Mouse (Mus musculus): ENCODE results near the gene Gm136. TPM values are rescaled to one million over a fixed set of nuclear protein-coding genes. Genes with fewer than 3 reads are reported as not detected.

Gm136 gene
- total and polyA plus RNA-seq, 3 experiments = not detected

DNA sequence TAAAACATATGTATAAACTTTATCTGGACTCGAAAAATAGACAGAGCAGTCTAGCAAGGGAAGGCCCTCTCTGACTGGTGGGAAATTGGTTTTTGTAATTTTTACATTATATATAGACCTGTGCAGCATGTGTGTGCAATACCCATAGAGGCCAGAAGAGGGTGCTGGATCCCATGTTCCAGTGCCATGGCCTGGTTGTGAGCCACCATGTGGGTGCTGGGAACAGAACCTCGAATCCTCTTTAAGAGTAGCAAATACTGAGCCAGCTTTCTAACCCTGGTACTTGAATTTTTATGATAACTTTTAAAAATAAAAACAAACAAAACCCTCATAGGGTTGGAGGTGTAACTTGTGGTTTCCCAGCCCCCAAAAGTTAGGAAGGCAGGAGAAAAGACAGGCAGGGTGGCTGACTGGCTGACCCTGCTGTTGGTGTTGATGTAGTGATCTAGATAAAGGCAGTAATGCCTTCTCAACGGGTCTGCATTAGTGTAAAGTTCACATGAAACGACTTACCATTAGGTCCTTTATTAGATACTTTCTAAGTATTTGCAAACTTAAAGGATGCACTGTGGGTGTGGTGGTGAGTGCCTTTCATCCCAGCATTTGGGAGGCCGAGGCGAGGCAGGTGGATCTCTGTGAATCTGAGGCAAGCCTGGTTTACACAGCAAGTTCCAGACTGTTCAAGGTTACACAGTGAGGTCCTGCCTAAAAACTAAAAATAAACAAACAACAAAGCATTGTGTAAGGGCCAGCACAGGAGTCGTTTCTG is 35.8 kb downstream of the Gm136 start:
- no peaks in the 10 kb centered on the region for H3K36me3 ChIP-seq (replicated peaks)
- peaks cover 7% of the 10 kb centered on the region for H3K9me3 ChIP-seq (replicated peaks)
- DNase-seq (ENCODE audit: low spot score) = no peak
- H3K27me3 ChIP-seq (ENCODE audit: insufficient read depth, low read length) = peaks cover 8% of the 10 kb centered on the region
- H3K4me3 ChIP-seq (ENCODE audit: low read depth, low read length) = no peak overlapping the region
- ATAC-seq (ENCODE audit: extremely low read depth, insufficient number of reproducible peaks, low FRiP score, poor library complexity, severe bottlenecking) = no peak
- H3K4me1 ChIP-seq (ENCODE audit: insufficient read depth, low read depth, low read length) = no peaks in the 10 kb centered on the region
- no peak for TF ChIP-seq GATA2 (IDR thresholded peaks at IDR 0.05; ENCODE audit: borderline replicate concordance, low read depth, low read length)
- no peak for TF ChIP-seq TAL1 (conservative IDR thresholded peaks at IDR 0.05; ENCODE audit: low read depth, low read length)
- no peak for TF ChIP-seq GATA1 (IDR thresholded peaks at IDR 0.05; ENCODE audit: borderline replicate concordance, low read length)
- no peak for TF ChIP-seq POLR2AphosphoS5 (IDR thresholded peaks at IDR 0.05; ENCODE audit: insufficient replicate concordance, low read depth, low read length)
- TF ChIP-seq CTCF (IDR thresholded peaks at IDR 0.05; ENCODE audit: low read depth, low read length) = no peak

- Histone ChIP-seq H3K27me3 (ENCODE audit: insufficient read depth, low read length) (peaks cover 11% of the 10 kb centered on the region), H3K36me3 (replicated peaks) (no peaks in the 10 kb centered on the region), H3K9me3 (replicated peaks) (peaks cover 7% of the 10 kb centered on the region), H3K4me1 (ENCODE audit: insufficient read depth, low read depth, low read length) (no peaks in the 10 kb centered on the region), H3K4me3 (ENCODE audit: low read depth, low read length) (no peak overlapping the region)
- DNase-seq (ENCODE audit: low spot score) (no peak), ATAC-seq (ENCODE audit: extremely low read depth, insufficient number of reproducible peaks, low FRiP score, poor library complexity, severe bottlenecking) (no peak)
- TF ChIP-seq CTCF (IDR thresholded peaks at IDR 0.05; ENCODE audit: low read depth, low read length) (no peak), TAL1 (conservative IDR thresholded peaks at IDR 0.05; ENCODE audit: low read depth, low read length) (no peak), GATA1 (IDR thresholded peaks at IDR 0.05; ENCODE audit: borderline replicate concordance, low read length) (no peak)
Observed at GRCm38 (mm10) chr4:34719421-34719820, 36.6 kb downstream of the Gm136 start.

DNA sequence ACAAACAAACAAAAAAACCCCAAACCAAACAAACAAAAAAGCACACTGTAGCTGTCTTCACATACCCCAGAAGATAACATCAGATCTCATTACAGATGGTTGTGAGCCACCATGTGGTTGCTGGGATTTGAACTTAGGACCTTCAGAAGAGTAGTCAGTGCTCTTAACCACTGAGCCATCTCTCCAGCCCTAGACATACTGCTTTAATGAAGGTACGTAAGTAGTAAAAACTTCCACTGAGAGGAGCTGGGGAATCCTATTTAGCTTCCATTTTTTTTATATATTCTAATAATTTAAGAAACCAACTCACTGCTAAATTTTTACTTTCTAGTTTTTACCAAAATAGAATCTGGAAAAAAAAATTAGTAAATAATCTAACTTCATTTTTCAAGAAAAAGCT is 41.0 kb downstream of the Gm136 start:
- TF ChIP-seq POLR2AphosphoS5 (IDR thresholded peaks at IDR 0.05; ENCODE audit: insufficient replicate concordance, low read depth, low read length) (no peak), TAL1 (conservative IDR thresholded peaks at IDR 0.05; ENCODE audit: low read depth, low read length) (no peak), GATA1 (IDR thresholded peaks at IDR 0.05; ENCODE audit: borderline replicate concordance, low read length) (no peak)
- no peak for ATAC-seq (ENCODE audit: extremely low read depth, insufficient number of reproducible peaks, low FRiP score, poor library complexity, severe bottlenecking)
- Histone ChIP-seq H3K36me3 (replicated peaks) (no peaks in the 10 kb centered on the region), H3K9me3 (replicated peaks) (no peaks in the 10 kb centered on the region; the same call in none of the 2 replicates), H3K27me3 (ENCODE audit: insufficient read depth, low read length) (peaks cover 13% of the 10 kb centered on the region), H3K4me1 (ENCODE audit: insufficient read depth, low read depth, low read length) (no peaks in the 10 kb centered on the region), H3K4me3 (ENCODE audit: low read depth, low read length) (no peak overlapping the region)
- no peak for DNase-seq (ENCODE audit: low spot score)

DNA sequence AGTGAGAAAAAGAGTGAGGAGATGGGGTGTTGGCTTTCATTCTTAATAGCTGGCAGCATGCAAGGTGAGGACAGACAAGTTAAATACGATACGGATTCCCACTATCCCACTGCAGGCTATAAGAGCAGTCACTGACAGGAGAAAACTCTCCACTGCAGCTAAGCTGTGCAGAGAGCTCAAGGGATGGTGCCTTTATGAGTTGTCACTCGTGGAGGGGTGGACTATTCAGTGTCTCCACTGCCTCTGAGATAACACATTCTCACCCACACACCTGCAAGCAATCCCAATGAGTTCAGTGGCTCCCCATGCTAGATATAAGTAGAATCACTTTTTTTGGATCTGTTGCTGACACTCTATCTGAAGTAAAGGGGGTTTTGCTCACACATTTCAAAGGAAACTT is 47.9 kb downstream of the Gm136 start:
- TF ChIP-seq GATA1 (IDR thresholded peaks at IDR 0.05; ENCODE audit: borderline replicate concordance, low read length) (no peak), GATA2 (IDR thresholded peaks at IDR 0.05; ENCODE audit: borderline replicate concordance, low read depth, low read length) (no peak), CTCF (IDR thresholded peaks at IDR 0.05; ENCODE audit: low read depth, low read length) (no peak), POLR2AphosphoS5 (IDR thresholded peaks at IDR 0.05; ENCODE audit: insufficient replicate concordance, low read depth, low read length) (no peak), TAL1 (conservative IDR thresholded peaks at IDR 0.05; ENCODE audit: low read depth, low read length) (no peak)
- Histone ChIP-seq H3K36me3 (replicated peaks) (no peaks in the 10 kb centered on the region), H3K4me3 (ENCODE audit: low read depth, low read length) (no peak overlapping the region), H3K27me3 (ENCODE audit: insufficient read depth, low read length) (peaks cover 7% of the 10 kb centered on the region), H3K9me3 (replicated peaks) (no peaks in the 10 kb centered on the region; the same call in 1 of the 2 replicates), H3K4me1 (ENCODE audit: insufficient read depth, low read depth, low read length) (peaks cover 3% of the 10 kb centered on the region)
- ATAC-seq (ENCODE audit: extremely low read depth, insufficient number of reproducible peaks, low FRiP score, poor library complexity, severe bottlenecking) (no peak), DNase-seq (ENCODE audit: low spot score) (no peak)

GRCm38 (mm10) chr4:34707248-34707647 is 48.8 kb downstream of the Gm136 start:
- DNase-seq (ENCODE audit: low spot score) (no peak), ATAC-seq (ENCODE audit: extremely low read depth, insufficient number of reproducible peaks, low FRiP score, poor library complexity, severe bottlenecking) (no peak)
- Histone ChIP-seq H3K4me1 (ENCODE audit: insufficient read depth, low read depth, low read length) (peaks cover 3% of the 10 kb centered on the region), H3K27me3 (ENCODE audit: insufficient read depth, low read length) (0 out of 2 replicates have a peak, but pooled peaks cover 2% of the 10 kb centered on the region), H3K4me3 (ENCODE audit: low read depth, low read length) (no peak overlapping the region), H3K36me3 (replicated peaks) (no peaks in the 10 kb centered on the region), H3K9me3 (replicated peaks) (no peaks in the 10 kb centered on the region; the same call in 1 of the 2 replicates)
- TF ChIP-seq CTCF (IDR thresholded peaks at IDR 0.05; ENCODE audit: low read depth, low read length) (no peak), GATA2 (IDR thresholded peaks at IDR 0.05; ENCODE audit: borderline replicate concordance, low read depth, low read length) (no peak), GATA1 (IDR thresholded peaks at IDR 0.05; ENCODE audit: borderline replicate concordance, low read length) (no peak), TAL1 (conservative IDR thresholded peaks at IDR 0.05; ENCODE audit: low read depth, low read length) (no peak), POLR2AphosphoS5 (IDR thresholded peaks at IDR 0.05; ENCODE audit: insufficient replicate concordance, low read depth, low read length) (no peak)

- H3K9me3 ChIP-seq (replicated peaks) = no peaks in the 10 kb centered on the region
- no peak for ATAC-seq (ENCODE audit: extremely low read depth, insufficient number of reproducible peaks, low FRiP score, poor library complexity, severe bottlenecking)
Observed at GRCm38 (mm10) chr4:34703029-34703428, 53.0 kb downstream of the Gm136 start.

More at GRCm38 (mm10) chr4:34703029-34703428, 53.0 kb downstream of the Gm136 start:
- TF ChIP-seq POLR2AphosphoS5 (IDR thresholded peaks at IDR 0.05; ENCODE audit: insufficient replicate concordance, low read depth, low read length) = no peak
- TF ChIP-seq CTCF (IDR thresholded peaks at IDR 0.05; ENCODE audit: low read depth, low read length) = no peak
- TF ChIP-seq GATA1 (IDR thresholded peaks at IDR 0.05; ENCODE audit: borderline replicate concordance, low read length) = no peak
- TF ChIP-seq GATA2 (IDR thresholded peaks at IDR 0.05; ENCODE audit: borderline replicate concordance, low read depth, low read length) = no peak
- TF ChIP-seq TAL1 (conservative IDR thresholded peaks at IDR 0.05; ENCODE audit: low read depth, low read length) = no peak
- DNase-seq (ENCODE audit: low spot score) = no peak
- Histone ChIP-seq H3K4me3 (ENCODE audit: low read depth, low read length) (no peak overlapping the region), H3K27me3 (ENCODE audit: insufficient read depth, low read length) (peaks cover 16% of the 10 kb centered on the region), H3K4me1 (ENCODE audit: insufficient read depth, low read depth, low read length) (peaks cover 3% of the 10 kb centered on the region), H3K36me3 (replicated peaks) (no peaks in the 10 kb centered on the region)
